Mouse (Mus musculus): ENCODE measurements at regions not wholly inside any gene's neighbourhood (a gene's known extent, or its start where the extent isn't known, plus 50 kb on each side); places are given as distances from the start of the nearest gene placed in this dataset.

DNA sequence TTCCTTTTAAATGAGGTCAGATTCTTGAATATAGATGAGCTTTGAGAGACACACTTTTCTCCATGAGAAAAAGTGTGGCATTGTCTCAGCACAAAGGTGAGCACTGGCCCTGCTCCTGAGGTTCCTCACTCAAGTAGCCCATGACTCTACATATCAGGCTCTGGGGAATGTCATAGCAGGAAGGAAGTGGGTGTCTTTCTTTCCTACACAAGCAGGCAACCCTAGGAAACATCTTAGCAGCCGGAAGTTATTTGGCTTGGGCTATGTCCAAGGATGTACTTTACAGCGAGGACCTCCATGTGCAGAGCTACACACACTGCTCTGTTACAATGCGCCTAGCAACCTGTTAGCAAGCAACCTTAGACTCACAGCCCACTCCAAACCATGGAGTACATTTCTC lies 356.9 kb downstream of the Med10 start:
- Histone ChIP-seq H3K9ac (ENCODE audit: low read depth, low read length) (no peak overlapping the region), H3K4me3 (ENCODE audit: insufficient read depth, low read depth, low read length) (no peak overlapping the region), H3K79me2 (ENCODE audit: control insufficient read depth, insufficient read depth, low read length) (no peaks in the 10 kb centered on the region), H3K36me3 (ENCODE audit: control insufficient read depth, insufficient read depth, low read length) (no peaks in the 10 kb centered on the region), H3K4me1 (ENCODE audit: control insufficient read depth, insufficient read depth, low read length) (no peaks in the 10 kb centered on the region), H3K27ac (replicated peaks; ENCODE audit: insufficient read depth, low read depth, low read length) (no peak overlapping the region), H3K27me3 (ENCODE audit: control insufficient read depth, insufficient read depth, low read length) (no peaks in the 10 kb centered on the region)
- 80% methylated on average over 3 of the region's 3 CpGs for WGBS
- no peak for DNase-seq (ENCODE audit: extremely low read depth, low read depth, low spot score)
- TF ChIP-seq POLR2A (IDR thresholded peaks at IDR 0.05; ENCODE audit: extremely low read depth, insufficient read depth, low read length) (no peak), CTCF (IDR thresholded peaks at IDR 0.05; ENCODE audit: low read depth, low read length) (no peak)

DNA sequence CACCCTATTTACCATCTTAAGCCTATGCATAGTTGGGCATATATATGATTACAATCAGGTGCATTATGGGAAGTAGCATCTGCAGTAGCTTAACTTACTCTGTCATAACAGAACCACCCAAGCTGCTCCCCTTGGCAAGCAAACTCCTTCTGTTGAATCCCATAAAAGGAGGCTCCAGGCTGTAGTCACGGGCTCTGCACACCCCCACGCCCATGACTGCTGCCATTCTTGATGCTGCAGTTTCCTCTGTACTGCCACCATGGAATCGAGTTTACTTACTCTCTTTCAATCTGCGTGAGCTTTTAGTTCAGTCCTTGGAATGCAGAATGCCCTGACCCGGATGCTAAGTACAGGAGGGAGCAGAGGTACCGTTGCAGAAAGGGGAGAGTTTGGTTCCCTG lies 357.4 kb downstream of the Med10 start:
- no peak overlapping the region for H3K4me3 ChIP-seq (ENCODE audit: insufficient read depth, low read depth, low read length)
- H3K4me1 ChIP-seq (ENCODE audit: control insufficient read depth, insufficient read depth, low read length), result no peaks in the 10 kb centered on the region
- WGBS, result 66% methylated on average over 6 of the region's 6 CpGs
- H3K27ac ChIP-seq (replicated peaks; ENCODE audit: insufficient read depth, low read depth, low read length), result no peak overlapping the region
- no peaks in the 10 kb centered on the region for H3K36me3 ChIP-seq (ENCODE audit: control insufficient read depth, insufficient read depth, low read length)
- H3K27me3 ChIP-seq (ENCODE audit: control insufficient read depth, insufficient read depth, low read length), result no peaks in the 10 kb centered on the region
- DNase-seq (ENCODE audit: extremely low read depth, low read depth, low spot score), result no peak
- TF ChIP-seq POLR2A (IDR thresholded peaks at IDR 0.05; ENCODE audit: extremely low read depth, insufficient read depth, low read length) (no peak), CTCF (IDR thresholded peaks at IDR 0.05; ENCODE audit: low read depth, low read length) (no peak)
- no peak overlapping the region for H3K9ac ChIP-seq (ENCODE audit: low read depth, low read length)
- no peaks in the 10 kb centered on the region for H3K79me2 ChIP-seq (ENCODE audit: control insufficient read depth, insufficient read depth, low read length)

- WGBS, result 90% methylated on average over 4 of the region's 4 CpGs
Measured at GRCm38 (mm10) chr13:70162115-70162514, 359.9 kb downstream of the Med10 start.

GRCm38 (mm10) chr13:70165511-70166225 lies 363.5 kb downstream of the Med10 start:
- H3K9ac ChIP-seq (ENCODE audit: low read depth, low read length), result no peak overlapping the region
- no peaks in the 10 kb centered on the region for H3K4me1 ChIP-seq (ENCODE audit: control insufficient read depth, insufficient read depth, low read length)
- H3K4me3 ChIP-seq (ENCODE audit: insufficient read depth, low read depth, low read length), result no peak overlapping the region
- WGBS, result 82% methylated on average over 15 of the region's 15 CpGs
- TF ChIP-seq CTCF (IDR thresholded peaks at IDR 0.05; ENCODE audit: low read depth, low read length) (no peak), POLR2A (IDR thresholded peaks at IDR 0.05; ENCODE audit: extremely low read depth, insufficient read depth, low read length) (no peak)
- no peaks in the 10 kb centered on the region for H3K36me3 ChIP-seq (ENCODE audit: control insufficient read depth, insufficient read depth, low read length)
- H3K79me2 ChIP-seq (ENCODE audit: control insufficient read depth, insufficient read depth, low read length), result no peaks in the 10 kb centered on the region
- no peak overlapping the region for H3K27ac ChIP-seq (replicated peaks; ENCODE audit: insufficient read depth, low read depth, low read length)
- 0 out of 2 replicates have a peak, but pooled peaks cover 3% of the 10 kb centered on the region for H3K27me3 ChIP-seq (ENCODE audit: control insufficient read depth, insufficient read depth, low read length)
- no peak for DNase-seq (ENCODE audit: extremely low read depth, low read depth, low spot score)

More at GRCm38 (mm10) chr13:70162115-70162514, 359.9 kb downstream of the Med10 start:
- H3K27me3 ChIP-seq (ENCODE audit: control insufficient read depth, insufficient read depth, low read length), result no peaks in the 10 kb centered on the region
- H3K4me3 ChIP-seq (ENCODE audit: insufficient read depth, low read depth, low read length), result no peak overlapping the region
- H3K27ac ChIP-seq (replicated peaks; ENCODE audit: insufficient read depth, low read depth, low read length), result no peak overlapping the region
- TF ChIP-seq POLR2A (IDR thresholded peaks at IDR 0.05; ENCODE audit: extremely low read depth, insufficient read depth, low read length) (no peak), CTCF (IDR thresholded peaks at IDR 0.05; ENCODE audit: low read depth, low read length) (no peak)
- no peaks in the 10 kb centered on the region for H3K4me1 ChIP-seq (ENCODE audit: control insufficient read depth, insufficient read depth, low read length)
- no peaks in the 10 kb centered on the region for H3K36me3 ChIP-seq (ENCODE audit: control insufficient read depth, insufficient read depth, low read length)
- H3K9ac ChIP-seq (ENCODE audit: low read depth, low read length), result no peak overlapping the region
- no peaks in the 10 kb centered on the region for H3K79me2 ChIP-seq (ENCODE audit: control insufficient read depth, insufficient read depth, low read length)
- DNase-seq (ENCODE audit: extremely low read depth, low read depth, low spot score), result no peak

GRCm38 (mm10) chr13:70167747-70168146 lies 365.6 kb downstream of the Med10 start:
- no peak overlapping the region for H3K27ac ChIP-seq (replicated peaks; ENCODE audit: insufficient read depth, low read depth, low read length)
- no peaks in the 10 kb centered on the region for H3K79me2 ChIP-seq (ENCODE audit: control insufficient read depth, insufficient read depth, low read length)
- H3K4me3 ChIP-seq (ENCODE audit: insufficient read depth, low read depth, low read length), result no peak overlapping the region
- TF ChIP-seq CTCF (IDR thresholded peaks at IDR 0.05; ENCODE audit: low read depth, low read length), result no peak
- TF ChIP-seq POLR2A (IDR thresholded peaks at IDR 0.05; ENCODE audit: extremely low read depth, insufficient read depth, low read length), result no peak
- H3K27me3 ChIP-seq (ENCODE audit: control insufficient read depth, insufficient read depth, low read length), result 0 out of 2 replicates have a peak, but pooled peaks cover 3% of the 10 kb centered on the region
- no peak for DNase-seq (ENCODE audit: extremely low read depth, low read depth, low spot score)
- no peaks in the 10 kb centered on the region for H3K4me1 ChIP-seq (ENCODE audit: control insufficient read depth, insufficient read depth, low read length)
- 68% methylated on average over 4 of the region's 4 CpGs for WGBS
- no peaks in the 10 kb centered on the region for H3K36me3 ChIP-seq (ENCODE audit: control insufficient read depth, insufficient read depth, low read length)
- H3K9ac ChIP-seq (ENCODE audit: low read depth, low read length), result no peak overlapping the region

- H3K79me2 ChIP-seq (ENCODE audit: control insufficient read depth, insufficient read depth, low read length), result no peaks in the 10 kb centered on the region
- H3K36me3 ChIP-seq (ENCODE audit: control insufficient read depth, insufficient read depth, low read length), result no peaks in the 10 kb centered on the region
- DNase-seq (ENCODE audit: extremely low read depth, low read depth, low spot score), result no peak
- no peak overlapping the region for H3K4me3 ChIP-seq (ENCODE audit: insufficient read depth, low read depth, low read length)
- 79% methylated on average over 3 of the region's 3 CpGs for WGBS
- H3K27me3 ChIP-seq (ENCODE audit: control insufficient read depth, insufficient read depth, low read length), result 0 out of 2 replicates have a peak, but pooled peaks cover 3% of the 10 kb centered on the region
- H3K9ac ChIP-seq (ENCODE audit: low read depth, low read length), result no peak overlapping the region
- no peaks in the 10 kb centered on the region for H3K4me1 ChIP-seq (ENCODE audit: control insufficient read depth, insufficient read depth, low read length)
- no peak overlapping the region for H3K27ac ChIP-seq (replicated peaks; ENCODE audit: insufficient read depth, low read depth, low read length)
- TF ChIP-seq POLR2A (IDR thresholded peaks at IDR 0.05; ENCODE audit: extremely low read depth, insufficient read depth, low read length) (no peak), CTCF (IDR thresholded peaks at IDR 0.05; ENCODE audit: low read depth, low read length) (no peak)
Measured at GRCm38 (mm10) chr13:70168906-70169305, 366.7 kb downstream of the Med10 start.

Measured in liver, adult 2 months (tissue).